Mouse (Mus musculus) testis, adult 2 months (tissue): ENCODE measurements around the gene Rbfox3.

Experiments used
- CTCF ChIP-seq: fragments of 200-500 bp; IDR thresholded peaks from 2 replicates; pipeline ENCODE4 v1.5.1; 2012; ENCODE audit warnings: low read depth, mild to moderate bottlenecking, inconsistent platforms, low read length, moderate library complexity; ENCODE audit not compliant: control insufficient read depth, insufficient read depth, insufficient replicate concordance
- POLR2A ChIP-seq: fragments of 200-500 bp; IDR thresholded peaks from 2 replicates; pipeline ENCODE4 v1.6.1; 2012; ENCODE audit warnings: low read depth, mild to moderate bottlenecking, inconsistent platforms, low read length, moderate library complexity; ENCODE audit not compliant: control insufficient read depth

- TF ChIP-seq CTCF (no peak), POLR2A (no peak)
Observed at GRCm38 (mm10) chr11:118459051-118459450, 452.3 kb downstream of the Rbfox3 start.
